Mouse (Mus musculus) limb, embryonic 13.5 days (tissue): ENCODE results near the gene Hspb7. TPM values are rescaled to one million over a fixed set of nuclear protein-coding genes. Genes with fewer than 3 reads are reported as not detected.

Experiments used
- ATAC-seq: fragments of 200-750 bp; cut with Nextera tagmentation; 2 replicates; pipeline ENCODE4 v1.8.0; 2017; ENCODE audit warnings: low read depth, moderate number of reproducible peaks, moderate TSS enrichment; ENCODE audit not compliant: low FRiP score
- H3K27ac ChIP-seq: fragments of 300-500 bp; sonication (generic); 2 replicates; pipeline ENCODE4 v1.5.1; 2015; ENCODE audit warnings: inconsistent platforms, mild to moderate bottlenecking, moderate library complexity
- H3K27me3 ChIP-seq: fragments of 300-500 bp; sonication (generic); 2 replicates; pipeline ENCODE4 v1.6.1; 2015; ENCODE audit warnings: mild to moderate bottlenecking, inconsistent platforms
- H3K36me3 ChIP-seq: fragments of 300-500 bp; sonication (generic); 2 replicates; pipeline ENCODE4 v1.6.1; 2015; ENCODE audit warnings: inconsistent platforms, mild to moderate bottlenecking, moderate library complexity
- H3K4me1 ChIP-seq: fragments of 300-500 bp; sonication (generic); 2 replicates; pipeline ENCODE4 v1.6.1; 2015; ENCODE audit warnings: inconsistent platforms
- H3K4me2 ChIP-seq: fragments of 300-500 bp; sonication (generic); replicated peaks from 2 replicates; pipeline ENCODE4 v1.6.1; 2015; ENCODE audit warnings: inconsistent platforms, mild to moderate bottlenecking, moderate library complexity
- H3K4me3 ChIP-seq: fragments of 300-500 bp; sonication (generic); 2 replicates; pipeline ENCODE4 v1.5.1; 2015; ENCODE audit warnings: moderate library complexity, mild to moderate bottlenecking, inconsistent platforms
- H3K9ac ChIP-seq: fragments of 300-500 bp; sonication (generic); 2 replicates; pipeline ENCODE4 v1.6.1; 2015; ENCODE audit warnings: mild to moderate bottlenecking, inconsistent platforms
- H3K9me3 ChIP-seq: fragments of 300-500 bp; sonication (generic); 2 replicates; pipeline ENCODE4 v1.6.1; 2016; ENCODE audit warnings: inconsistent platforms
- WGBS: fragments of 180-500 bp; shearing (Covaris S2); methylation state at CpG from one replicate; pipeline ENCODE4 v1.1.7; 2015; 5-methylcytosine and 5-hydroxymethylcytosine counted together
- polyA plus RNA-seq: library from polyadenylated mRNA; unstranded; fragments of >200 nt; fragmentation: Nextera tagmentation; extraction: Ambion mirVana; gene quantifications from 2 replicates; pipeline ENCODE4 v1.2.1, GENCODE M21; 2015

The Hspb7 gene
- polyA plus RNA-seq, 1 experiment from 2014 or later = 0.06 TPM

DNA sequence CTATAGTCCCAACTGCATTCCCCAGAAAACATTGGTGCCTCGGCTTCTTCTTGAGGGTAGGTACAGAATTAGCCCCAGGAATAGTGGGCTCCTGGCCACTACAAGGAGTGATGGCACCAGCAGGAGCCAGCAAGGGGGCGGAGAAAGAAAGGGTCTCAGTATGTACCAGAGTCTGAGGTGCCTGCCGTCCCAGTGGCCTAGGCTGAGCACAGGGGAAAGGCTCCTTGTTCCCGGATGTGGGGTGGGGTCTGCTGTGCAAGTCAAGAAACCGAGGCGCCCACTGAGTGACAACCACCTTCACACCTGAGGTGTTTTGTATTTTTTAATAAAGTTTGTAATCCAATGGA lies 47.0 kb downstream of the Hspb7 start:
- H3K4me2 ChIP-seq = no peak overlapping the region
- no peak overlapping the region for H3K27ac ChIP-seq
- H3K4me1 ChIP-seq = no peaks in the 10 kb centered on the region
- no peaks in the 10 kb centered on the region for H3K27me3 ChIP-seq
- H3K9ac ChIP-seq = 0 out of 2 replicates have a peak overlapping the region, but pooled peaks have one; percentile 25
- 85% methylated on average over 6 of the region's 6 CpGs for WGBS
- no peaks in the 10 kb centered on the region for H3K9me3 ChIP-seq
- H3K36me3 ChIP-seq = peaks cover 98% of the 10 kb centered on the region
- no peak overlapping the region for H3K4me3 ChIP-seq
- no peak for ATAC-seq

DNA sequence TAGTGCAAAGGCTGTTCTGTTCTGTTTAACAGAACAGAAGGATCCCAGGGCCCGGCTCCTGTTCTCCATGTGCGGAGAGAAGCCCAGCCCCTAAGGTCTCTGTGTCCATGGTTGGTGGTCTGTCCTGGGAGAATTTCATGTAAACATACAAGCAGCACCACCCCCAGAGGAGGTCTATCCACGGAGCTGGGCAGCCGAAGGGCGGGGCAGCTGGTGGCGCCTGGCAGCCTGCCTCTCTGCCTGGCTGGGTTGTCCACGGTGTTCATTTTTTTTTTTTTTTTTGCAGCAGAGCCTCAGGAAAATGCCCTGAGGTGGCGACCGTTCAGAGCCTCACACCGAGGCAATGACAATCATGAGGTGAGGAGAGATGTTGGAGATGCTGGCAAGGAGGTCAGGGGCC lies 48.0 kb downstream of the Hspb7 start:
- WGBS = 64% methylated on average over 10 of the region's 10 CpGs
- Histone ChIP-seq H3K27ac (no peak overlapping the region), H3K27me3 (no peaks in the 10 kb centered on the region), H3K4me3 (no peak overlapping the region), H3K4me1 (no peaks in the 10 kb centered on the region), H3K4me2 (no peak overlapping the region), H3K9me3 (no peaks in the 10 kb centered on the region), H3K36me3 (peaks cover 98% of the 10 kb centered on the region), H3K9ac (no peak overlapping the region)
- no peak for ATAC-seq

DNA sequence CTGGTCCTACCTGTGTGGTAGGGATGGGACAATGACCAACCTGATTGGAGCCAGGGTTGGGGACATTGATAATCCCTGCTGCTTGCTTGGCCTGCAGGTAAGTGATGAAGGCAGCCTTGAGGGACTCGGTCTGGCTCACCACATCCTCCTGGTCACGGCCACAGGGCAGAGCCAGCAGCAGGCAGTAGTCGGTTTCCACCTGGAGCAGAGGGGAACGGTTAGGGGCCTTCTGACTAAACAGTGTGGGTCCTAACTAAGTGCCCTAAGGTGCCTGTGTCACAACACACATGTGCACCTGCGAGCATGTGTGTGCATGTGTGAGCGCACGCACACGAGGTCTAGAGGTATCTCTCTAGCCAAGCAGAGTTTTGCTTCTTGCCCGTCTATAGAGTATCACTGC lies 48.8 kb downstream of the Hspb7 start:
- no peak for ATAC-seq
- H3K9ac ChIP-seq = no peak overlapping the region
- H3K4me2 ChIP-seq = no peak overlapping the region
- H3K27ac ChIP-seq = no peak overlapping the region; the same call in 1 of the 2 replicates
- WGBS = 91% methylated on average over 9 of the region's 9 CpGs
- no peaks in the 10 kb centered on the region for H3K4me1 ChIP-seq
- H3K36me3 ChIP-seq = peaks cover 98% of the 10 kb centered on the region
- H3K27me3 ChIP-seq = no peaks in the 10 kb centered on the region
- H3K4me3 ChIP-seq = no peak overlapping the region
- H3K9me3 ChIP-seq = no peaks in the 10 kb centered on the region

DNA sequence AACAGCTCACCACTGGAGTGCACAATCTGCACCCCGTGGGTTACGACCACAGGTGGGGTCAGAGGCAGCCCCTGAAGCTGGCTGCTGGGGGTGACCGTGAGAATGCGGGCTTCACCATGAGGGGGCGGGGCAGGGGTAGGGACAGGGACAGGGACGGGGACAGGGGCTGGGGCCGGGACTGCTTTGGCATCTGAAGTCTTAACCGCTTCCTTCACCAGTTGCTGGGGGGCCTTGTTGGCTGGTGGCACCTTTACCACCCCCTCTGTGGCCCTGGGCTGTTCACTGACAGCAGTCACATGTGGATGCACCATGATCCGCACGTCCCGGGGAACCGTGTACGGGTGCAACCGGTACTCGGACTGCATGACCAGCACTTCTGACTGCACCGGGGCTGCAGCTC lies 50.9 kb downstream of the Hspb7 start:
- ATAC-seq = no peak
- Histone ChIP-seq H3K9me3 (no peaks in the 10 kb centered on the region), H3K36me3 (peaks cover 98% of the 10 kb centered on the region), H3K4me3 (no peak overlapping the region), H3K4me1 (no peaks in the 10 kb centered on the region), H3K27ac (no peak overlapping the region), H3K27me3 (no peaks in the 10 kb centered on the region), H3K9ac (no peak overlapping the region), H3K4me2 (no peak overlapping the region)
- 97% methylated on average over 16 of the region's 16 CpGs for WGBS

DNA sequence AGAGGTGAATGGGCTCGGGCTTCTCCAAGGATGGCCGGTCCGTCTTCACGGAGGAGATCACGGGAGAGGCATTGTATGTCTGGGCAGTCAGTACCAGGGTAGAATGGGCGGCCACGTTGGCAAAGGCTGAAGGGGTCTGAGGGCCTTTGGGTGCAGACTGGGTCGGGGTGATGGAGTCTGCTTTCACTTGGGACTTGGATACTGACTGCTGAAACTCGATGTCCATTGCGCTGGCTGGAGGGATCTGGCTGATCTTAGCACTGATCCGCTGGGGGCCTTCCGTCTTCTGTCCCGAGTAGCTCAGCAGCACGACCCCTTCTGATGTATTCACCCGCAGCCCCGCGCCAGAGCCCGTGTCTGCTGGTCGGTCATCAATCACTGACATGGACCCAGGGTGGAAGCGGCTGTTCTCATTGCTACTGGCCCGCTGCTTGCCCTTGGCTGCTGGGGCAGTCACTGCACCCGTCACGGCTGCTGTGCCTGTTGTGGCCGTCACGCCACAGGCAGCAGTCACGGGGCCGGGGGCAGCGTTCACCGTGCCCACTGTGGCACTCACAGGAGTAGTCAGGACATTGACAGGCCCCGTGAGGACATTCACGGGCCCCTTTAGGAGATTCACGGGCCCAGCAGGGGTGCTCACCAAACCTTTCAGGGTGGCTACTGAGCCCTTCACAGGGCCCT lies 52.2 kb downstream of the Hspb7 start:
- Histone ChIP-seq H3K4me3 (no peak overlapping the region), H3K4me1 (no peaks in the 10 kb centered on the region), H3K27me3 (no peaks in the 10 kb centered on the region), H3K36me3 (peaks cover 98% of the 10 kb centered on the region), H3K9me3 (no peaks in the 10 kb centered on the region), H3K4me2 (no peak overlapping the region), H3K9ac (no peak overlapping the region), H3K27ac (no peak overlapping the region)
- no peak for ATAC-seq
- WGBS = 86% methylated on average over 32 of the region's 32 CpGs

DNA sequence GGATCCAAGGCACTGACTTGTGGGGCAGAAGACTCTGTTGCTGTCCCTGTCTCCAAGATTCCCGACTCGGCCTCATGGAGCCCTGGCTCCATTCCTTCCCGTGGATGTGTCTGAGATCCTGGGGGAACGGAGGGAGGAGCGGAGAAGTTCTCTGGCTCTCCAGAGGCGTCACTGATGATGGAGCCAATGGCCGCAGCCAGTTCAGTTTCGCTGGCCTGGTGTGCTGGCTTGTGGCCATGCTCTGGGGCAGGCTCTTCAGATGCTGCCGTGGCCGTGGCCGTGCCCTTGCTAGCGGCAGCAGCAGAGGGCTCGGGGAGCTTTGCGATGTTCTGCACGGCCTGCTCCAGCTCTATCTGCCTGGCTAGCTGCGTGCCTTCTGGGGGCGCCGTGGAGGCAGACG lies 53.9 kb downstream of the Hspb7 start:
- Histone ChIP-seq H3K36me3 (peaks cover 100% of the 10 kb centered on the region), H3K9ac (no peak overlapping the region)
- WGBS = 87% methylated on average over 19 of the region's 19 CpGs

More for the DNA sequence above, 53.9 kb downstream of the Hspb7 start:
- no peaks in the 10 kb centered on the region for H3K4me1 ChIP-seq
- no peak for ATAC-seq
- no peak overlapping the region for H3K4me3 ChIP-seq
- no peak overlapping the region for H3K27ac ChIP-seq
- no peak overlapping the region for H3K4me2 ChIP-seq
- no peaks in the 10 kb centered on the region for H3K9me3 ChIP-seq
- H3K27me3 ChIP-seq = no peaks in the 10 kb centered on the region

Other genes with a start within 250 kb of the Hspb7 start
- 6.1 and 8.4 TPM in 2 replicates for gene Rsg1, start 206.8 kb upstream of the Hspb7 start, polyA plus RNA-seq
- 8.1 and 10.9 TPM in 2 replicates for gene Arhgef19, start 181.3 kb upstream of the Hspb7 start, polyA plus RNA-seq
- 2.6 and 3.9 TPM in 2 replicates for gene Epha2, start 119.5 kb upstream of the Hspb7 start, polyA plus RNA-seq
- gene Fam131c, start 52.6 kb upstream of the Hspb7 start, polyA plus RNA-seq = 0.65 and 0.91 TPM in 2 replicates
- 0.23 and 0.36 TPM in 2 replicates for gene Clcnka, start 22.1 kb upstream of the Hspb7 start, polyA plus RNA-seq
- not detected in 2 replicates for gene Clcnkb, start 4.8 kb upstream of the Hspb7 start, polyA plus RNA-seq
- gene Srarp, start 15.3 kb downstream of the Hspb7 start, polyA plus RNA-seq = not detected in 2 replicates
- gene Zbtb17, start 23.9 kb downstream of the Hspb7 start, polyA plus RNA-seq = 48.6 and 48.7 TPM in 2 replicates
- 10.8 and 11.5 TPM in 2 replicates for gene Spen, start 117.8 kb downstream of the Hspb7 start, polyA plus RNA-seq
- 62.4 and 67.7 TPM in 2 replicates for gene Fblim1, start 185.3 kb downstream of the Hspb7 start, polyA plus RNA-seq
- gene Tmem82, start 197.9 kb downstream of the Hspb7 start, polyA plus RNA-seq = 0.38 and 0.66 TPM in 2 replicates
- gene Slc25a34, start 203.0 kb downstream of the Hspb7 start, polyA plus RNA-seq = not detected in 2 replicates
- gene Plekhm2, start 244.1 kb downstream of the Hspb7 start, polyA plus RNA-seq = 7.9 and 8.7 TPM in 2 replicates